Mouse (Mus musculus) urinary bladder, postnatal 4 days (tissue): Measurements from ENCODE around the gene Cpne5.

Experiments used
- DNase-seq, 2 experiments: peaks; one replicate each; pipeline ENCODE4 v3.0.0; 2021 to 2022; ENCODE audit warnings: low spot score in 2 of 2

The Cpne5 gene

DNA sequence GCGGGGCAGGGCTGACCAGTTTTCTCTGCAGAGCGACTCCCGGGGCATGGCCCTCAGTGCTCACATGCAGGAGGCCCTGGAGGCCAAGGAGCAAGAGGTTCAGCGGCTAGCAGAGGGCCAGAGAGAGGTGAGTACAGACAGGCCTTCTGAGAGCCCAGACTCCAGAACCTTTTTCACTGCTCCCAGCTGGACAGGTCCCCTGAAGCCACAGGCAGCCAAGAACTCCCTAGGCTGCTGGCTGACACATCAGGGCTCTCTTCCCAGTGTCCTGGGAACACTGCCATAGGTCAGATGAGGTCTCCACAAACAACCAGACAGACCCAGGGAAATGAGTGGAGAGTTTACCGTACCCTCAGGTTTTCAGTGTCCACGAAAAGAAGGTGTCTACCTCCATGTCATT lies 101.7 kb downstream of the Cpne5 start:
- peak in 1 of 2 experiments; percentile 72 for DNase-seq

DNA sequence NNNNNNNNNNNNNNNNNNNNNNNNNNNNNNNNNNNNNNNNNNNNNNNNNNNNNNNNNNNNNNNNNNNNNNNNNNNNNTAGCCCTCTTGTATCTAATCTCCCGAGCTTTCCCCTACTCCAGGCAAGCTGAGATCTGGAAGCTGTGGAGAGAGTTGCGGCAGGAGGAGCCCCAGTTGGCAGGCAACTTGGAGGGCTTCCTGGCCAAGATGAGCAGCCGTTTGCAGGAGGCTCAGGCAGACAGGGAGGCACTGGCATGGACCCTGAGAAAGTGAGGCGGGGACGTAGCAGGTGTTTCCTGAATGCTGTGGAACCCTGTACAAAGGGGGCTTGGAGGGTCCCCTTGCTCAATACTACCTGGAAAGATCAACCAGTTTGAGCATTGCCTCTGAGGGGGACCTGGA lies 102.9 kb downstream of the Cpne5 start:
- DNase-seq: no peak

DNA sequence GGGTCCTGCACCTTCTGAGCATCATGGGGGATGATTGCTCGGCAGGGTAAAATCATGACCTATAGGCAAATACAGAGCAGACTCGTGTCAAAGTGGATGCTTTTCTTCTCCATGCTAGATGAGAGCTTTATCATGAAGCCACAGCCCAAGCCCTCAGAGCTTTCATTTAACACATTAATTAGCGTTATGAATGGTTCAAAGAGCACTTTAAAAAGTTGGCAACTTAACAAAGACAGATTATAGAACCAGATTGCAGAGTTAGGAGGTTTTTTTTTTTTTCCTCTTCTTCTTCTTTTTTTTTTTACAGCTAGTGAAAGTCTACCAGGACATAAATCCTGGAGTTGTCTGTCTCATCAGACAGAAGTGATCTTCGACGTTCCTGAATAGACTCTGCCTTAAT lies 108.6 kb downstream of the Cpne5 start:
- no peak for DNase-seq

DNA sequence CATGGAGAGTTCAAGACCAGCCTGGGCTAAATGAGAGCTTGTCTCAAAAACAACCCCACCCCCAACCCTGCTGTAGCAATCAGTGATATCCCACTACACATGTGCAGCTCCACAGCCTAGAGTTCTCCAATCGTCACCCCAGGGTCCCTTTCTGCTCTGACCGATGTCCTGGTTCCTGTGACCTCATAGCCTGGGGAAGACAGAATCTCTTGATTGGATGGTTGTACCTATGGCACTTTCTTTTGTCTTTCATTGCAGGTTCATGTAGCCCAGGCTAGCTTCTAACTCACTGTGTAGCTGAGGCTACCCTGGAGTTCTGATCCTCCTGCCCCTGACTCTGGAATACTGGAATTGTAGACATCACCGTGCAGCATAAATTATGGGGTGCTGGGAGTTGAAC lies 111.4 kb downstream of the Cpne5 start:
- peak; percentile 9 to 47 for DNase-seq

DNA sequence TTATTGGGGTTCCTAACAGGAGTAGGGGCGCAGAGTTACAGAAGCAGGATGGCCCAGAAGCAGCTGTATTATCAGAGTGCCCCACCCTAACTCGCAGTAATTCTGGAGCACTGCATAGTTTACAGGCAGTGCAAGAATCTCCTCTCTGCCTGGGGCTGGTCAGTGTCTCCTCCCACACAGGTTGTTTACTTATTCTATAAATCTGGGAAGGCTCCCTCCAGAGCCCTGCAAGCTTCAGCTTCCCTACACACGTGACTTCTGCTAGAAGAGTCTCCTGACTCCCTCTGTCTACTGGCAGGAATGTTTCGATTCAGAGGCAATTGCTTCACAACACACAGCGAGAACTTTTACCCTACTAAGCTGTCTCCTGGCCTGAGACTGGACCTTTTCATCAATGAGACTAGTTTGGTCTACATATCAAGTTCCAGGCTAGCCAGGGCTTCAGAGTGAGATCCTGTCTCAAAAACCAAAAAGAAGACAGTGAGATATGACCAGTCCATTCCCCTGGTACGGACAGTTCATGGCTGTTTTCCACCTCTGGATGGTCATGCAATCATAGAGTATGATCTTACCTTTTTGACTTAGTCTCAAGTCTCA lies 114.3 kb downstream of the Cpne5 start:
- peak; percentile 19 to 52 for DNase-seq

DNA sequence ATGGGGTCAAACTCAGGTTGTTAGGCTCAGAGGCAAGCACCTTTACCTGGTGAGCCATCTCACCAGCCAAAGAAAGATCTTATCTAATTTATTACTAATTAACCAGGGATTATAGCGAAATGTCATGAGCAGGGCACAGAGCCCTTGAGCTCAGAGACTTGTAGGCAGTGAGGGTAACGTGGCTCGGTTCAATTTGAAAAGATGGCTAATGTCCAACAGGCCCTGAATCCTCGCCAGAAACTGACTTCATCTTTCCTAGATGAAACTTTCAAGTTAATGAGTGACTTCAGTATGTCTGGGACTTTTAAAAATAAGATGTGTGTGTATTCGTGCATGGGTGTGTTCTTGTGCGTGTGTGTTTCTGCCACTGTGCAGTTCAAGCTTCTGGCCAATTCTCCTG lies 115.2 kb downstream of the Cpne5 start:
- peak in 1 of 2 experiments; percentile 16 for DNase-seq

DNA sequence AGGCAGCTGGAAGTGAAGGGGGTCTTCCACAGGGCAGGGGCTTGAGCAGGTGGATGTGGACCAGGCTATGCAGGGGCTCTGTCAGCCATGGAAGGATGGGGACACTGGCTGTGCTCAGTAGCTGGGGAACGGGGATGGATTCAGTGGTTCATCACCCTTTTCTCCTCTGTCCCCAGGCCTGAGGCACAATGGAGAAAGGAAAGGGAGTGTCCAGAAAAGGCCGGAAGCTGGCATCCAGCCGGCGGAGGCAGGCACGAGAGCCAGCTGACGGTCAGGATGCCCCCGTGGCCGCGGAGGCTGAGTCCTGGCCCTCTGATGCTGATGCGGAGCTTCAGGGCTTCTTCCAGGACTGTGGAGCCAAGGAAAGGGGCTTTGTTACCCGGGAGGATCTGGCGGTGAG lies 117.3 kb downstream of the Cpne5 start:
- peak; percentile 17 to 47 for DNase-seq

DNA sequence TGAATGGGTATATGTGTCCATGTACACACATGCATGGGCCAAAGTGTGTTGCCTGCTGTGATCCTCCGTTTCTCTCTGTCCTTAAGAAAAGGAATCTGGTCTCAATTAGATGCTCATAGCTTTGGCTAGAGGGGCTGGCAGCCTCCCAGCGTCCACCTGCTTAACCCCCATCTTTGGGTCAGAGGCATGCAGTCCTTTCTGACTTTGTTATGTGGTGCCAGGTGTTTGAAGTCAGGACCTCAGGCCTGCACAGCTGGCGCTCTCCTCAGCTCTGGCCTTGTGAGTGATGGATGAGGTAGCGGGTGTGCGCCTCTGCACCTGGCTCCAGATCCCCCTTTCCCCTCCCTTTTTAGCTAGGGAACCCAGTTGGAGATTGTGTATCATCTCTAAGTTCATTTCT lies 119.9 kb downstream of the Cpne5 start:
- peak; percentile 30 to 54 for DNase-seq

DNA sequence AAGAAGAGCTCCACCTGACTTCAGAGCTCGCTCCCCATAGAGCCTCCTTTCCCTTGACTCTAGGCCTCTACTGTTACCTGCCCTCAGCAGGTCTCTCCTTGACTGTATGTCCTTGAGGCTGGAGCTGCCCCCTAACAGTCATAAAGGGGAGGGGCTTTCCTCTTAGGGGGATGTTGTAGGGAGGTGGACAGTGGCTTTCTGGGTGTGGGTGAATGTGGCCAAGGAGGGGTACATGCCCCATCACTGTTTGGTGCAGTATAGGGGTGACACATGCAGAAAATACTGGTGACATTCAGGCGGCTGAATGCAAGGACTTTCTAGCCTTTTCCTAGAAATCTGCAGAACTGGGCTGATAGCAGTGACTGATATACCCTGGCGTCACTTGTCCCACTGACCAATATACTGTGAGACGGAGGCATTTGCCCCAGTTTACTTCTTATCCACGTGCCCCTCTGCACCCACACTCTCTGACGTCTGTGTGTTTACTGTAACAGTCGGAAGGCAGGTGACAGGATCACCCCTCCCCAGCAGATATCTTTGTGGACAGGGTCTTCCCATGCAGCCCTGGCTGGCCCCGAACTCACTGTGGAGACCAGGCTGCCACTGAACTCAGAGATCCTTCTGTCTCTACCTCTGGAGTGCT lies 120.8 kb downstream of the Cpne5 start:
- DNase-seq: peak in 1 of 2 experiments; percentile 13

DNA sequence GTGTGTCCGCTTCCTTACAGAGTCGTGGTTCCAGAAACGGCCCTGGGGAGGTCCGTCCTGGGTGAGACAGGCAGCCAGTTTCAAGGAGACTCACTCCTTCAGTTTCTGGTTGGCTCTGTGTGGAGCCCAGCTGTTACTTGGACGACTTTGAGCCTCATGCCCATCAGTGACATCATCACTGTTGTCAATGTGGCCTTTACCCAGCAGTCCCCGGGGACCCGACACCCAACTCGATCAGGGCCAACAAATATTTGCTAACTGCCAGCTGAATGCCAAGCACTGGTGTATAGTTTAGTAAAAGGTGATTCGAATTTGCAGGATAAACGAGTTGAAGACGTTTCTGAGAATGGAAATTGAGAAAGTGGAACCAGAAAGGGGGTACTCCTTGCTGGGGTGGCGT lies 121.9 kb downstream of the Cpne5 start:
- DNase-seq: peak in 1 of 2 experiments; percentile 14

DNA sequence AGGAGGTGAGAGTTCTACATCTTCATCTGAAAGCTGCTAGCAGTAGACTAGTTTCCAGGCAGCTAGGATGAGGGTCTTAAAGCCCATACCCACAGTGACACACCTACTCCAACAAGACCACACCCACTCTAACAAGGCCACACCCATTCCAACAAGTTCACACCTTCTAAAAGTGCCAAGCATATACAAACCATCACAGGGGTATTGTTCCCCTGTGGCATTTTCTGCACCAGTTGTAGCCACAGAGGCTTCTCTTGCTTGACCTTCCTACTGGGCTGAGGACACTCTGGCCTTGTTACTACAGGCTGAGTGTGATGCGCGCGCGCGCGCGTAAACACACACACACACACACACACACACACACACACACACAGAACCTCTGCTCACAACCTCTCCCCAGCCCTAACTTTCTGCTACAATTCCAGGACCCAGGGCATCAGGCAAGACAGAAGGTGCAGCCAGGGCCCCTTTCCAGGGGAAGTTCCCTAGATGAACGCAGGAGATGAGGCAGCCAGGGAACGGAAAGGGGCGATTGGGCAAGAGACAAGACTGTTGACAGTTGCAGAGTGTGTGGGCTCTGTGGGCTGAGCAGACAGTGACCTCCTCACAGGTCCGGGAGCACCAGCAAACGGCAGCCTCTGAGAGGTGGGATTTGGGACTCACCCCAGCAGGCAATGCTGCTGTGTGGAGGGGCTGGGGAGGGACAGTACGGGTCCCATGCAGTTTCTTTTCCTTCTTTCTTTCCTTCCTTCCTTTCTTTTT lies 124.2 kb downstream of the Cpne5 start, which contains the start of gene Rab44:
Gene Rab44, plus strand, starts transcription at position 555 of the 762 bp plus-strand sequence.
- DNase-seq: peak in 1 of 2 experiments; percentile 16

DNA sequence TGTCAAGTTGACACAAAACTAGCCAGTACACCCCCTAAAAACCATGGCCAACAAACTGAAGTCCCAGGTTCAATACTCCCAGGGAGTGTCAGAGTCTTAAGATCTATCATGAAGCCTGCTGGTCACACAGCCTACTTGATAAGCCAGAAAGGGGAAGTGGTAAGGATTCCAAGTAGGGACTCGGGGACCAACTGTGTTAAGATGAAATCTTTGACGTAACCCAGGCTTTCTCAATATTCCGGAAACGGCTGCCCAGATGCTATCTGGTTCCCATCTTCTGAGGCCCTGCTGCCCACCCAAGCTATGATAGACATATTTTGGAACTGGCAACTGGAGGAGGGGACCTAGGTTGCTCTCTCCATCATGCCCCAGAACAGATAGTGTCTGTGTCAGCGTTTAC lies 126.6 kb downstream of the Cpne5 start:
- peak in 1 of 2 experiments; percentile 3 for DNase-seq

DNA sequence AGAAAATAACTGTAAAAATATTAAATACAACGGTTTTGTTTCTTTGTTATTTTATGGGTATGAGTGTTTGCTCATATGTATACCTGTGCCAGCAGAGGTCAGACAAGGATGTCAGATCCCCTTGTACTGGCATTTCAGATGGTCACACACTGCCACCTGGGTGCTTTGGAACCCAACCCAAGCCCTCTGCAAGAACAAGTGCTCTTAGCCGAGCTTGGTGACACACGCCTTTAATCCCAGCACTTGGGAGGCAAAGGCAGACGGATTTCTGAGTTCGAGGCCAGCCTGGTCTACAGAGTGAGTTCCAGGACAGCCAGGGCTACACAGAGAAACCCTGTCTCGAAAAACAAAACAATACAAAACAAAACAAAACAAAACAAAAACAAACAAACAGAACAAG lies 127.6 kb downstream of the Cpne5 start:
- DNase-seq: peak in 1 of 2 experiments; percentile 5
